Mouse (Mus musculus): Measurements from ENCODE around the gene Dmwd.

DNA sequence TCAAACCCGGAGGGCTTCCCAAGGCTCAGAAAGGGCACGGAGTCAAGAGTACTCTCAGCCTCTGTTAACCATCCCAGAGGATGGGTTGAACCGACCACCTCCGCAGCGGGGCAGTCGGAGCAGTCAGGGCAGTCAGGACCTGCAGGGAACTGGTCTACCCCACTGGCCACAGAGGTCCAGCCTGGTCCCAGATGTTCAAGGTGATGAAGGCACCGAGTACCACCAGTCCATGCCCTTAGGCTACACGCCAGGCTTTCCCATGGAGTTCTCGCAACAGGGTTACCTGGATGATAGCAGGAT is 21.3 kb upstream of the Dmwd start:
- TF ChIP-seq GATA1 (IDR thresholded peaks at IDR 0.05; ENCODE audit: borderline replicate concordance, low read length) (no peak), FLI1 (IDR thresholded peaks at IDR 0.05; ENCODE audit: low read length) (no peak)

All from megakaryocyte, embryonic 14.5 days (primary cell).